Mouse (Mus musculus) erythroid progenitor cell, adult 5-6 weeks (primary cell): ENCODE results near the gene Ddt. TPM values are rescaled to one million over a fixed set of nuclear protein-coding genes. Genes with fewer than 3 reads are reported as not detected.

Experiments
- ATAC-seq: replicated peaks from 2 replicates; pipeline ENCODE4 v1.8.0; 2016; ENCODE audit warnings: moderate number of reproducible peaks, mild to moderate bottlenecking, moderate TSS enrichment, inconsistent platforms; ENCODE audit not compliant: poor library complexity, low FRiP score, severe bottlenecking
- total RNA-seq, 2 experiments: library from RNA; stranded (forward) in 1 of 2; stranded (reverse) in 1 of 2; fragments of 150-400 nt in 1 of 2; fragments of 186-747, 209-891 nt in 1 of 2; gene quantifications; 2 replicates each; pipeline versions ENCODE4 v1.2.3 to v1.2.4; 2015 to 2017; ENCODE audit warnings: low replicate concordance in 2 of 2

Ddt gene
- 33.5 TPM in 1 of 2 replicates, not detected in the other for total RNA-seq (2015; ENCODE audit: low replicate concordance)
- total RNA-seq (2017; ENCODE audit: low replicate concordance), result not detected in 2 replicates

DNA sequence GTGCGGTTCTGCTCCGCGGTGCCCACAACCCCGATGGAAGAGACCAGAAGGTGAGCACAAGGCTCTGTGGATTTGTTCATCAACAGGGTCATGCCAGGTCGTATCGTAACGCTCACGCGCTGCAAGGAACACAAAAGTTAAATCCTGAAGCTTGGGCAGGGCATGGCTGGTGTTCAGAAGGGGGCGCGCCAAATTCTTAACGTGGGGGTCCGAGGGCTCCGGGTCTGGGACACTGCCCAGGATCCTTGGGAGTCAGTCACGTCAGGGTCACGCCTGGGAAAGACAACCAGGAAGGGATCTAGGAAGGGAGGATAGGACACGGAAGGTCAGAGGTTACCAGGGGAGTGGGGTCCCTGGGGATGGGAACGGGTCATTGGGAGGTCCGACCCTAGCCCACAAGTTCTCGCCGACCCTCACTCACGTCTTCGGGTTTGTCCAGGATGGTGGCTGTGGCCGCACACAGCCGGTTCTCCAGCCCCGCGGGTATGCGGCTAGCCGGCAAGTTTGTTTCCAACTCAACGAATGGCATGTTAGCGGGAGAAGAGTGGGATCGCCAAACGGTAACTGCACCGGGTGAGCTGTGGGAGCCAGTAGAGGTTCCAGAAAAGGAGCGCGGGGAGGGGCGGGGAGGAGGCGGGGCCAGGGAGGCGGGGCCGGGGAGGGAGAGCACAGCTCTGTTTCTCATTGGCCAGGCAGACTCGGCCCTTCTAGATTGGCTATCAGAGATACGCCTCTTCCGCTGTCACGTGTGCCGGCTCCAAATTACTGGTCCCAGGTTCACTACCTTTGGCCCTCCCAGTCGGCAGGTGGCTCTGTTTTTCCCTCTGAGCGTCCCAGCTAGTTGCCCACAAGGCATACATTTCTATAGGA, at the start of gene Ddt:
TSS of gene Ddt (minus strand) at position 620 of the 870 bp plus-strand sequence.
- peak; percentile 94 for ATAC-seq

DNA sequence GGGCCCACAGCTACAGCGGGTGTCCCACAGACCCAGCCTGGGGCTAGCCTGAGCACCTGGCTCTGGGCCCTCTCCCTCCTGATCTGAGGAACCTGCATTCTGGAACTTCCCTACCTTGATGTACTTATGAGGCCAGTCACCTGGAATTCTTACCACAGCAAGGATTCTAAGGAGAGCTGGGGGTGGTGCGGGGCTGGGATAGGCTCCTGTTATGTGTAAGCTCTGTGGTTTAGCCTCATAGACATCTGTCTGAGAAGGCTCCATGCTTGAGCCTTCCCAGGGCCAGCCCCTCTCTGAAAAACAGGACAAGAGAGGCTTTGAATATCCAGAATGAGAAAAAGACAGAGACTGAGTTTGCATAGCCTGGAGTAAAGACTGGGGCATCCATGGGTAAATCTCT, 49.2 kb upstream of the Ddt start, which contains the start of gene Gstt4:
TSS of gene Gstt4 (minus strand) at position 101 of the 400 bp plus-strand sequence.
- ATAC-seq, result no peak

DNA sequence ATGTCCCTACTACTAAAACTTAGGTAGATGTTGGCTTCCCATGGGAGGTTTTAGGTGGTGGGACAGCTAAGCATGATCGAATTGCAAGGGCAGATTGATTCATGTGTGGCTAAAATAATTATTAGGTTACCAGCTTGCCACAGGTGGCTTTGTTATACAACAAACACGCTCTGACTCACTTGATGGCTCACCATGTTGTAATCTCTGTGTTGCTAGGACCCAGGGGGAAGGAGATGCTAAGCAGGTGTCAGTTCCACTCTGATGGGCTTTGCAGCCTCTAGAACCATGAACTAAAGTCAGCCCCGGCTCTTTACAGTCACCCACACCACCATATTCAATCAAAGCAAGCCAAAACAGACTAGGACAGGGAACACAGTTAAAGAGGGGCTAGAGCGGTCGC, 46.7 kb upstream of the Ddt start:
- no peak for ATAC-seq

DNA sequence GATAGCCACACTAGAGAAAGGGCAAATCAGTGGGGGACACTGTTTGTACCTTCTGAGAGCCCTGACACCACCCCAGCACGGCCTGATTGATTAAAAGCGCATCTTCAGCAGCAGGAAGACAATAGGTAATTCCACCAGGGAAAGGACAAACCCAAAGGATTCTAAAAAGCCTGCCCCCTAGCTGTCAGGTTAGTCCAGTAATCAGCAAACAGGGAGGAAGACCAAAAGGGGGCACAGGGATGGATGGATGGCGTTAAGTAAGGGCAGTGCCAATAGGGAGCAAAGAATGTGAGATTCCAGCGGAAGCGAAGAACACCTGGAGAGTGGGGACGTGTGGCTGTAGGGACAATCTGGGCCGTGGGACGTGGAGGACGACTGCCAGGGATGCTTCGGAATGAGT, 45.4 kb upstream of the Ddt start:
- ATAC-seq, result no peak

DNA sequence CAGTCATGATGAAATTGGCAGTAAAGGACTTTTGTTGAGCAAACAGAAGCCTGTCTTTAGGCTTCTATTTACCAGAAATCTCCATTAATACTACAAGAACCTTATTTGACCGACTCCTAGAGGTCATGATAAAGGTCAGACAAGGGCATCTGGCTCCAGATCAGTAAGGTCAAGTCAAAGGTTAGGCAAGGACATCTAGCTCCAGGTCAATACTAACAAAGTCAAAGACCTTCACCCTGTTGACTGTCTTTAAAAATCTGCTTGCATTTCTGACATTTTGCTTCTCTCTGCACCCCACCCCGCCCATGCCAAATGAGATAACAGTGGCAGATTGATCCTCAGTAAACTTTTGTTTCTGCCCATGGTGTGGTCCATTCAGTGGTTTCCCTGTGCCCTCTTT, 31.0 kb upstream of the Ddt start:
- no peak for ATAC-seq

DNA sequence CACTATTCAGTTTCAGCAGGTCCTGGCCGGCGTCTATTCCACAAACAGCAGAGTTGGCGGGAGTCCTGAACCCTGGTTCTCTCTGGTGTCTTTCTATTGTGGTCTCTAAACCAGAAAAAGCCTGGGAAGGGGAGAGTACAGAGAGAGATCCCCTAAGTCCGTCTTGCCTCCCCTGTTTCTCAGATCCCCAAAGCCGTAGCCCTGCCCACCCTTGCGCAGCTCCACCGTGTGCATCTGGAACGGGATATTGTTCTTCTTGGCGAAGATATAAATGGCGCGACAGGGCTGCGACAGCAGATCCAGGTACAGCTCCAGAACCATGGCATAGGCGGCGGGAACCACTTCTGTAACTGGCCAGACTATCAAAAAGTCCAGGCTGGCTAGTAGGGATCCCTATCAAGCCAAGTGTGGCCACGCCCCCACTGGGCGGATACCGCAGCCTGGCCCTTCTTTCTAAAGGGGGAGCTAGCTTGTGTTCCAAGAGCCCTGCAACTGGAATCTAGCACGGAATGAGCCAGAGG, 25.0 kb upstream of the Ddt start, which contains the start of gene Gstt1:
TSS of gene Gstt1 (minus strand) at position 409 of the 521 bp plus-strand sequence.
- ATAC-seq, result peak; percentile 95

GRCm38 (mm10) chr10:75797619-75798175, 24.5 kb upstream of the Ddt start:
- ATAC-seq, result peak; percentile 67

- no peak for ATAC-seq
These were observed 23.7 kb upstream of the Ddt start for GRCm38 (mm10) chr10:75796731-75797516.

- ATAC-seq, result no peak
These were observed 21.7 kb upstream of the Ddt start for GRCm38 (mm10) chr10:75794880-75795279.

DNA sequence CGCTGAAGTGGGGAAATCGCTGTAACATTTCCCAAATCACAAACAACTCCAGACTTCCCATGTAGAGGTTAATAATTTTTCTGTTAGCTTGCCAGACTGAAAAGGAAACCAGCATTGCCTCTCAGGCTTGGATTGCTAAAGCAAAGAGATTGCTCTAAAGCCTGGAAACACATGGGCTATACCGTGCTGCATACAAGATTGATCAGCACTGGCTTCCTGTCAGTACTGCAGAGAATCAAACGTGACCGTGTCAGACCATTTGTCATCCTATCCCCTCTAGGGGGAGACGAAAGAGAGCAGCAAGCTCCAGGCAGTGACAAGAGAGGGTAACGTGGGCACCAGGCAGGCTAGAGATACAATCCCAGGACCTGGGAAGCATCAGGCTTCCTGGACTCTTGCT, 17.6 kb upstream of the Ddt start:
- no peak for ATAC-seq

DNA sequence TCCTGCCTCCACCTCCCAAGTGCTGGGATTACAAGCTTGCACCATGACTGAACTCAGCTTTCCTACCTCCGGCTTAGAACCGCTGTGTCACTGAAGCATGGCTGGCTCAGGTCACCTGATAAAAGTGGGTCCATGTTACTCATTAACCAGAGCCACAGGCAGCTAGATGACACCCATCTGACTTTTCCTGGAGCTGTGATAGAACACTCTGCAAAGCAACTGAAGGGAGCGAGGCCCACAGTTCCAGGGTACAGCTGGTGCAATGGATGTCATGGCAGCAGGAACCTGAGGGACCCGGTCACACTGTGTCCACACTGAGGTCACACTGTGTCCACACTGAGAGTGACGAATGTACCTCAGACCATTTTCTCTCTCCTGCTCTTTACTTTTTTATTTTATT, 16.6 kb upstream of the Ddt start:
- no peak for ATAC-seq

- ATAC-seq, result no peak
These were observed 16.0 kb upstream of the Ddt start for GRCm38 (mm10) chr10:75789081-75789735.

- no peak for ATAC-seq
These were observed 15.1 kb upstream of the Ddt start for GRCm38 (mm10) chr10:75788277-75788676.

- ATAC-seq, result no peak
These were observed 12.2 kb upstream of the Ddt start for GRCm38 (mm10) chr10:75785442-75785841.

DNA sequence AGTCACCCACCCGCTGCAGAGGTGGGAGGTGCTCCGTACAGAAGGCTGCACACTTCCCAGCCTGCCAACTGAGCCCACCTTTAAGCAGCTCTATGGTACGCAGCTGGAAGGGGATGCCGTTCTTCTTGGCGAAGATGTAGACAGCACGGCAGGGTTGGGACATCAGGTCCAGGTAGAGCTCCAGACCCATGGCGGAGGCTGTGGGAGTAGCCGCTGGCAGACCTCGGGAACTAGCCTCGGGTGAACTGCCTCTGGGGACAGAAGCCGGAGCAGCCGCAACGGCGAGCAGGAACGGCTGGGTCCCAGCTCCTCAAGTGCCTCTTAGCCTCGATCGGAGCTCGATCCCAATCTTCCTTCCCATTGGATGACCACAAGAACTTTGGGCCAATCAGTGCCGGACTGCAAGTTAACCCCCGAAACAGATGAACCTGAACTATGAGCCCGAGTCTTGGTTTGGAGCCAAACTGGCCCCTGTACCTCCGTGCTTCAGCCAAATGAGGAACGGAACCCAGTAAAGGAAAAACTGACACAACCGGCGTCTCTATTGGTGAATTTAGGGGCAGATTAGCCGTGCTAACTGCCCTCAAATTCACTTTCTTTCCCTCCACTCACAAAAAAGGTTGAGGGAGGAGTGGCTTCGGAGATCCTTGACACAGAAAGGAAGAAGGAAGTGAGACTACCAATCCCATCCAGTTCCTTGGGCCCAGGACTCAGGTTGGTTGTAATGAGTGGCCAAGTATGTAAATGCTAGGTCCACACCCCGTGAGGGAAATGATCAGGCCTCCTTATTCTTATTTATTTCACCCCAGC, 7.8 kb upstream of the Ddt start, which contains the start of the genes Gm20441 and Gstt3:
TSS of gene Gm20441 (minus strand) at position 186 of the 810 bp plus-strand sequence.
TSS of gene Gstt3 (minus strand) at position 646 of the 810 bp plus-strand sequence.
- ATAC-seq, result peak; percentile 26; the same call in 1 of the 2 replicates

GRCm38 (mm10) chr10:75779206-75780174, 6.3 kb upstream of the Ddt start:
- no peak for ATAC-seq

GRCm38 (mm10) chr10:75777885-75778284, 4.7 kb upstream of the Ddt start:
- ATAC-seq, result no peak
